Mouse (Mus musculus) heart, embryonic 13.5 days (tissue): ENCODE data around the gene Mpdz. TPM values are rescaled to one million over a fixed set of nuclear protein-coding genes. Genes with fewer than 3 reads are reported as not detected.

Experiments
- ATAC-seq: fragments of 200-750 bp; cut with Nextera tagmentation; 2 replicates; pipeline ENCODE4 v1.8.0; 2017; ENCODE audit warnings: moderate TSS enrichment; ENCODE audit not compliant: insufficient number of reproducible peaks, low FRiP score, low TSS enrichment; ENCODE audit errors: extremely low read depth
- H3K27ac ChIP-seq: fragments of 300-500 bp; sonication (generic); replicated peaks from 2 replicates; pipeline ENCODE4 v1.5.1; 2015; ENCODE audit warnings: moderate library complexity, mild to moderate bottlenecking, inconsistent platforms
- H3K27me3 ChIP-seq: fragments of 300-500 bp; sonication (generic); replicated peaks from 2 replicates; pipeline ENCODE4 v1.6.1; 2015; ENCODE audit warnings: mild to moderate bottlenecking, inconsistent platforms
- H3K36me3 ChIP-seq: fragments of 300-500 bp; sonication (generic); 2 replicates; pipeline ENCODE4 v1.6.1; 2015; ENCODE audit warnings: mild to moderate bottlenecking, inconsistent platforms
- H3K4me1 ChIP-seq: fragments of 300-500 bp; sonication (generic); 2 replicates; pipeline ENCODE4 v1.6.1; 2015; ENCODE audit warnings: inconsistent platforms
- H3K4me2 ChIP-seq: fragments of 300-500 bp; sonication (generic); 2 replicates; pipeline ENCODE4 v1.6.1; 2015; ENCODE audit warnings: inconsistent platforms, mild to moderate bottlenecking, moderate library complexity
- H3K4me3 ChIP-seq: fragments of 300-500 bp; sonication (generic); 2 replicates; pipeline ENCODE4 v1.5.1; 2015; ENCODE audit warnings: moderate library complexity, mild to moderate bottlenecking, inconsistent platforms
- H3K9ac ChIP-seq: fragments of 300-500 bp; sonication (generic); 2 replicates; pipeline ENCODE4 v1.6.1; 2015; ENCODE audit warnings: inconsistent platforms, mild to moderate bottlenecking, moderate library complexity
- H3K9me3 ChIP-seq: fragments of 300-500 bp; sonication (generic); 2 replicates; pipeline ENCODE4 v1.6.1; 2016; ENCODE audit warnings: inconsistent platforms
- WGBS: fragments of 180-500 bp; shearing (Covaris S2); methylation state at CpG from one replicate; pipeline ENCODE4 v1.1.7; 2015; ENCODE audit warnings: mixed read lengths; 5-methylcytosine and 5-hydroxymethylcytosine counted together
- polyA plus RNA-seq: library from polyadenylated mRNA; unstranded; fragments of >200 nt; fragmentation: Nextera tagmentation; extraction: Ambion mirVana; gene quantifications from 2 replicates; pipeline ENCODE4 v1.2.1, GENCODE M21; 2015

The Mpdz gene
- polyA plus RNA-seq, 1 experiment from 2014 or later, result 21.0 TPM

- Histone ChIP-seq H3K9ac (no peak overlapping the region), H3K27ac (no peak overlapping the region), H3K9me3 (no peaks in the 10 kb centered on the region), H3K36me3 (peaks cover 67% of the 10 kb centered on the region), H3K4me1 (no peaks in the 10 kb centered on the region), H3K4me2 (no peak overlapping the region), H3K4me3 (no peak overlapping the region), H3K27me3 (no peaks in the 10 kb centered on the region)
- 80% methylated on average over 3 of the region's 3 CpGs for WGBS
- ATAC-seq, result no peak
Observed at GRCm38 (mm10) chr4:81322232-81322631, 120.4 kb downstream of the Mpdz start.

DNA sequence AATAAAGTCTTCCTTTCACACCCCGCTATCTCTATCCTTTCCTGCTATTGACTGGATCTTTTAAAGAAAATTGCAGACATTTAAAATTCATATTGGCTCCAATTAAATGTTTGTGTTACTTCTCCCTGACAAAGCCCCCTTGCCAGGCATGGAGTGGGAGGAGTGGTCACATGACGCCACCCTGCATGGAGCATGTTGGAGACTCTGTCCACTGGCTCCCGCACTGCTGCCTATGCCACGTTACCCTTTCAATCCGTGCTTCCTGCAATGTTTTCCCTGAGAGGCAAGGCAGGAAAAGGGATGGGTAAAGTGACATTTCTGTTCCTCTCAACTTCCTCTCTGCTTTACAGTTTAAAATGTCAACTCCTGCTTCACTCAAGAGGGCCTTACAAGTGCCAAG is 128.0 kb downstream of the Mpdz start:
- no peak overlapping the region for H3K4me3 ChIP-seq
- H3K27ac ChIP-seq, result 0 out of 2 replicates have a peak overlapping the region, but pooled peaks have one; percentile 1
- H3K4me1 ChIP-seq, result peaks cover 6% of the 10 kb centered on the region; the same call in 1 of the 2 replicates
- H3K4me2 ChIP-seq, result no peak overlapping the region
- H3K36me3 ChIP-seq, result peaks cover 44% of the 10 kb centered on the region
- H3K27me3 ChIP-seq, result no peaks in the 10 kb centered on the region
- ATAC-seq, result no peak
- H3K9ac ChIP-seq, result no peak overlapping the region
- H3K9me3 ChIP-seq, result no peaks in the 10 kb centered on the region
- WGBS, result 64% methylated on average over 5 of the region's 5 CpGs

DNA sequence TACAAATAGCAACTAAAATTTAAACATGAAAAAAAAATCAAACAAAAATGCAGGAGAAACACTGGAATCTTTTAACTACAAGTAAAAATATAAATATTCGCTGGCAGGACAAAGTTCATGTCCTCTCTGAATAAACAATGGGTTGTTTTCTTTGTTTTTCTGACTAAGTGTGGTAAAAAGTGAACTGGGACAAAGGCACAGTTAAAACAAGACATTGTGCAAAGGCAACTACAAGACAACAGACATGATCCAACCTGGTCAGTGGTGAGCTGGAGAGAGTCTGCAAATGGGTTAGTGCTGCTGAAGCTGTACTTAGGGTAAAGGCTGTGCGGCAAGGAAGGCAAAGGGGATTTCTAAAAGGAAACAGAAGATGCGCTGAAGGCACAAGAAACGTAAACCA is 129.4 kb downstream of the Mpdz start:
- Histone ChIP-seq H3K4me1 (peaks cover 6% of the 10 kb centered on the region; the same call in 1 of the 2 replicates), H3K9me3 (no peaks in the 10 kb centered on the region), H3K36me3 (peaks cover 43% of the 10 kb centered on the region), H3K27ac (no peak overlapping the region), H3K4me2 (no peak overlapping the region), H3K9ac (no peak overlapping the region), H3K27me3 (no peaks in the 10 kb centered on the region), H3K4me3 (no peak overlapping the region)
- no peak for ATAC-seq
- 81% methylated on average over 4 of the region's 4 CpGs for WGBS

DNA sequence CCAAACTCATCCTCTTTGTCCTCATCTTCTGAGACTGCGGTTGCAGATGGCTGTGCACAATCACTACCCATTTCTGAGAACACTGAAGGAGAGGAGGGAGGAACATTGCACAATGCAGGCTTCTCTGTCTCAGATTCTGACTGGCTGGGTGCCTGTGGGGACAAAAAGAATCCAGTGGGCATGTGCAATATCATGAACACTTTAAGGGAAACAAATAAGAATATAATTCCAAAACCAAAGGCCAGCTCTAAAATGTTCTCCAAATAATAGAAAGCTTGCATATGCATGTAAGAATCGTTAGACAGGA is 132.5 kb downstream of the Mpdz start:
- no peaks in the 10 kb centered on the region for H3K9me3 ChIP-seq
- 74% methylated on average over 2 of the region's 2 CpGs for WGBS
- no peak overlapping the region for H3K9ac ChIP-seq
- H3K4me3 ChIP-seq, result no peak overlapping the region
- peaks cover 6% of the 10 kb centered on the region; the same call in 1 of the 2 replicates for H3K4me1 ChIP-seq
- no peak for ATAC-seq
- peaks cover 40% of the 10 kb centered on the region for H3K36me3 ChIP-seq
- H3K27me3 ChIP-seq, result no peaks in the 10 kb centered on the region
- no peak overlapping the region for H3K27ac ChIP-seq
- H3K4me2 ChIP-seq, result no peak overlapping the region

GRCm38 (mm10) chr4:81309473-81310167 is 133.0 kb downstream of the Mpdz start:
- Histone ChIP-seq H3K9me3 (no peaks in the 10 kb centered on the region), H3K27ac (0 out of 2 replicates have a peak overlapping the region, but pooled peaks have one; percentile 53), H3K27me3 (no peaks in the 10 kb centered on the region), H3K36me3 (peaks cover 45% of the 10 kb centered on the region), H3K4me1 (peaks cover 6% of the 10 kb centered on the region; the same call in 1 of the 2 replicates), H3K9ac (no peak overlapping the region), H3K4me3 (no peak overlapping the region), H3K4me2 (no peak overlapping the region)
- ATAC-seq, result no peak
- WGBS, result 69% methylated on average over 12 of the region's 12 CpGs

DNA sequence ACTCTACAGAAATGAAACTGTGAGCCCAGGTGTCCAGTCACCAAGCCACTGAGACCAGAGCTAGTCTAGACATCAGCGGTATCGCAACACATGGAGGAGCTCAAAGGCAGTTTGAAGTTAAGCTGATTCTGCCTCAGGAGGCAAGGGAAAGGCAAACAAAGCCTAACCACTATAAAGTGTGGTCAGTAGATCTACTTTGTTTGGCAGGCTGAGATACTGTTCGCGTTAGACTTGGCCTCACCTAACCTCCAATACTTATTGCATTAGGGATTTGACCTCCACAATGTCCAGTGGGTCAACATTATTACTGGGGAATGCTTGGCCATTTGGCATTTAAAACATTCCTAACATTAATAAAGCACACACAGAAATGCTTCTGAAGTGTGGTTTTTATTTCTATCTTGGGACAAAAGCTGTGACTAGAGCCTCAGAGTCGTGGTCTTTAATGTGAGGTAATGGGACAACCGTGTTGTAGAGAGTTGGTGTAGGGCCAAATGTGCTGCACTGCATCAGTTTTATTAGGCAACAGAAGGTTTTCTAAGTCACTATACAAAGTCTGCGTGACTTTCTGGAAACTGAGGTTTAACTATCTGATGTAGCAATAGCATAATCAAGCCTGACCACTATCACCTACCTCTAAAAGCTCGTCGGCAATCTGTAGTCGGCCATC is 134.9 kb downstream of the Mpdz start:
- H3K9ac ChIP-seq, result no peak overlapping the region
- H3K4me2 ChIP-seq, result no peak overlapping the region
- H3K4me1 ChIP-seq, result peaks cover 6% of the 10 kb centered on the region; the same call in 1 of the 2 replicates
- H3K36me3 ChIP-seq, result peaks cover 55% of the 10 kb centered on the region
- no peaks in the 10 kb centered on the region for H3K27me3 ChIP-seq
- no peaks in the 10 kb centered on the region for H3K9me3 ChIP-seq
- no peak for ATAC-seq
- H3K27ac ChIP-seq, result no peak overlapping the region
- no peak overlapping the region for H3K4me3 ChIP-seq
- 90% methylated on average over 10 of the region's 10 CpGs for WGBS

GRCm38 (mm10) chr4:81302056-81302455 is 140.6 kb downstream of the Mpdz start:
- Histone ChIP-seq H3K4me3 (no peak overlapping the region), H3K4me2 (no peak overlapping the region), H3K4me1 (peaks cover 4% of the 10 kb centered on the region; the same call in 1 of the 2 replicates), H3K27ac (no peak overlapping the region), H3K9me3 (no peaks in the 10 kb centered on the region), H3K36me3 (peaks cover 70% of the 10 kb centered on the region), H3K27me3 (no peaks in the 10 kb centered on the region), H3K9ac (no peak overlapping the region)
- no peak for ATAC-seq
- 62% methylated on average over 3 of the region's 3 CpGs for WGBS

DNA sequence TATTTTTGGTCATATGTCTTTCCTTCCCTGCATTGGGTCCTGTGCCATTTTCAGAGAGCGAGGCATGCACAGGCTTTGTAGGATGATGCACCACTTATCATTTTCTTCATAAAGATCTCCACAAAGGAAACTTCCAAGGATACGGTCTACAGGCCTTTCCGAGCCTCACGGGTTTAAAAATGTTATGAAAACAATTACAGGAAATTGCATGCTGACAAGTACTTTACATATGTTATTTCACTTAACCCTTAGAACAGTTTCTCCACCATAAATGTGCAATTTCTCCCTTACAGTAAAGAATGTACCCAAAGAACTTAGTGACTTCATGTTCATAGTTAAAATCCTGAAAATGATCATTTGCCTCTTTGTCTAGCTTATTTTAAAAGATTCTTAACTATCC is 144.2 kb downstream of the Mpdz start:
- H3K27me3 ChIP-seq, result no peaks in the 10 kb centered on the region
- WGBS, result 68% methylated on average over 4 of the region's 4 CpGs
- no peak overlapping the region for H3K4me3 ChIP-seq
- no peak for ATAC-seq
- no peak overlapping the region for H3K4me2 ChIP-seq
- H3K9ac ChIP-seq, result no peak overlapping the region
- H3K4me1 ChIP-seq, result peaks cover 4% of the 10 kb centered on the region; the same call in 1 of the 2 replicates
- no peak overlapping the region for H3K27ac ChIP-seq
- H3K36me3 ChIP-seq, result peaks cover 70% of the 10 kb centered on the region
- H3K9me3 ChIP-seq, result no peaks in the 10 kb centered on the region

GRCm38 (mm10) chr4:81293309-81293708 is 149.3 kb downstream of the Mpdz start:
- Histone ChIP-seq H3K27ac (no peak overlapping the region), H3K9ac (no peak overlapping the region), H3K9me3 (no peaks in the 10 kb centered on the region), H3K4me1 (no peaks in the 10 kb centered on the region), H3K4me3 (no peak overlapping the region), H3K4me2 (no peak overlapping the region), H3K27me3 (no peaks in the 10 kb centered on the region), H3K36me3 (peaks cover 75% of the 10 kb centered on the region)
- ATAC-seq, result no peak

- H3K4me2 ChIP-seq, result no peak overlapping the region
- peaks cover 79% of the 10 kb centered on the region for H3K36me3 ChIP-seq
- no peak overlapping the region for H3K27ac ChIP-seq
- H3K4me3 ChIP-seq, result no peak overlapping the region
- WGBS, result 87% methylated on average over 4 of the region's 4 CpGs
- H3K9ac ChIP-seq, result no peak overlapping the region
- ATAC-seq, result no peak
- H3K27me3 ChIP-seq, result no peaks in the 10 kb centered on the region
- H3K4me1 ChIP-seq, result no peaks in the 10 kb centered on the region
- H3K9me3 ChIP-seq, result no peaks in the 10 kb centered on the region
Observed at GRCm38 (mm10) chr4:81285564-81285963, 157.1 kb downstream of the Mpdz start.

DNA sequence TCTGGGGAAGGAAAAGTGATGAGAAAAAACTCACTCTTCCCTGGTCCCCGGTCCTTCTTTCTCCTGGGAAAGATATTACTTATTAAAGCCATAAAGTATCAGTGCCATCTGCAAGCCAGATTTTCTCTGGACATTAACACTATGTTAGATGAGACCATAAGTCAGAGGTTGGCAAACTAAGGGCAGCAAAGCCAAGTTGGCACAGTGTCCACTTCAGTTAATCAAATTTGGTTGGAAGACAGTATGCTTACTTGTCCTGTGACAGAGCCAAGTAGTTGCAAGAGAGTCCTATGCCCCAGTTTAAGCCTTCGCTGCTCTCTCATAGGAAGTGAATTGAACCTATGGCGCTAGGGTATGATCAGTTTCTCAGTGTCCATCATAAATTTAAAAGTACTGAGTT is 159.0 kb downstream of the Mpdz start:
- no peaks in the 10 kb centered on the region for H3K27me3 ChIP-seq
- H3K4me3 ChIP-seq, result no peak overlapping the region
- H3K27ac ChIP-seq, result no peak overlapping the region
- no peak for ATAC-seq
- H3K36me3 ChIP-seq, result peaks cover 76% of the 10 kb centered on the region
- H3K4me2 ChIP-seq, result no peak overlapping the region
- WGBS, result 83% methylated on average over 3 of the region's 3 CpGs
- H3K4me1 ChIP-seq, result no peaks in the 10 kb centered on the region
- no peak overlapping the region for H3K9ac ChIP-seq
- H3K9me3 ChIP-seq, result no peaks in the 10 kb centered on the region

- Histone ChIP-seq H3K27me3 (no peaks in the 10 kb centered on the region), H3K4me2 (no peak overlapping the region), H3K4me3 (no peak overlapping the region), H3K4me1 (no peaks in the 10 kb centered on the region), H3K27ac (no peak overlapping the region), H3K36me3 (peaks cover 76% of the 10 kb centered on the region), H3K9me3 (no peaks in the 10 kb centered on the region), H3K9ac (no peak overlapping the region)
- WGBS, result 90% methylated on average over 6 of the region's 6 CpGs
- ATAC-seq, result no peak
Observed at GRCm38 (mm10) chr4:81283081-81283480, 159.5 kb downstream of the Mpdz start.
